Mouse (Mus musculus) embryo, embryonic 11.5 days (tissue): Measurements from ENCODE around the gene Duox1.
A peak's percentile ranks its signal among the peaks of the same experiment; 100 is the strongest.

ENCODE experiments used
- DNase-seq: peaks from one replicate; pipeline ENCODE4 v3.0.0-alpha.2; 2012; ENCODE audit warnings: low read depth, low spot score

Gene Duox1

GRCm38 (mm10) chr2:122354191-122354929 lies 38.9 kb downstream of the Duox1 start:
- DNase-seq = no peak

DNA sequence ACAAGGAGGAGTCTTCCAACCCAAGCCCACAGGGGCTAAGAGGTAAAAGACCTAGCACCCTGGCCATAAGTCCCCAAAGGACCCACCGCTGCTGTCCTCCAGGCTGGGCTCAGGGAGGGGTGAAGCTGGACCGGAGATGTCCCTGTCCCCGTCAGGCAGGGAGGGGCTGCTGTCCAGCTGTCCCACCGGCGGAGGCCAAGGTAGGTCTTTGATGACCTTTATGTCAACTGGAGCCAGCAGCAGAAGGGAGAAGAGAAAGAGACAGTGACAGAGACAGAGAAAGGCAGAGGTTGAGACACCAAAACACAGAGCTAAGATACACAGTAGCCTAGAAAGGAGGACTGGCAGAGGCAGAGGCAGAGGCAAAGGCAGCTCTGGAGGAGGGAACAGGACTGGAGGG lies 39.9 kb downstream of the Duox1 start:
- DNase-seq = no peak

- DNase-seq = no peak
These were observed 40.7 kb downstream of the Duox1 start for GRCm38 (mm10) chr2:122356187-122356586.

GRCm38 (mm10) chr2:122360310-122360709 lies 44.8 kb downstream of the Duox1 start:
- DNase-seq = no peak

DNA sequence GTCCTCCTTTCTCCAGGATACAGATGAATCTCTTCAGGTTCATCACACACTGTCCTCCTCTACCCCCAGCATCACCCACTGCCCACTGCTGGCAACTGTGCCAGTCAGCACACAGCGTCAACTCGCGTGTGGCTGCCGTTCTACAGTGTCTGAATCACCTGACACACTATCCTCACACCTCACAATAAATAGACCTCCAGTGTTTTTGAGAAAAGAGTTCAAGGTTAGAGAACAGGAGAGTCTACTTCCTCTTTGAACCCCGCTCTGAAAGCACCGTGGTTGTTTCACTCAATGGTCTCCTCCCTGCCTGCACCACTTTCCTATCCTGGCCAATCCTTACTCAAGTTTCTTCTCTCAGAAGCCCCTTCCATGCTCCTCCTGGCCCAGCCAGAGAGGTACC lies 45.7 kb downstream of the Duox1 start:
- no peak for DNase-seq

GRCm38 (mm10) chr2:122361868-122362621 lies 46.6 kb downstream of the Duox1 start:
- no peak for DNase-seq

DNA sequence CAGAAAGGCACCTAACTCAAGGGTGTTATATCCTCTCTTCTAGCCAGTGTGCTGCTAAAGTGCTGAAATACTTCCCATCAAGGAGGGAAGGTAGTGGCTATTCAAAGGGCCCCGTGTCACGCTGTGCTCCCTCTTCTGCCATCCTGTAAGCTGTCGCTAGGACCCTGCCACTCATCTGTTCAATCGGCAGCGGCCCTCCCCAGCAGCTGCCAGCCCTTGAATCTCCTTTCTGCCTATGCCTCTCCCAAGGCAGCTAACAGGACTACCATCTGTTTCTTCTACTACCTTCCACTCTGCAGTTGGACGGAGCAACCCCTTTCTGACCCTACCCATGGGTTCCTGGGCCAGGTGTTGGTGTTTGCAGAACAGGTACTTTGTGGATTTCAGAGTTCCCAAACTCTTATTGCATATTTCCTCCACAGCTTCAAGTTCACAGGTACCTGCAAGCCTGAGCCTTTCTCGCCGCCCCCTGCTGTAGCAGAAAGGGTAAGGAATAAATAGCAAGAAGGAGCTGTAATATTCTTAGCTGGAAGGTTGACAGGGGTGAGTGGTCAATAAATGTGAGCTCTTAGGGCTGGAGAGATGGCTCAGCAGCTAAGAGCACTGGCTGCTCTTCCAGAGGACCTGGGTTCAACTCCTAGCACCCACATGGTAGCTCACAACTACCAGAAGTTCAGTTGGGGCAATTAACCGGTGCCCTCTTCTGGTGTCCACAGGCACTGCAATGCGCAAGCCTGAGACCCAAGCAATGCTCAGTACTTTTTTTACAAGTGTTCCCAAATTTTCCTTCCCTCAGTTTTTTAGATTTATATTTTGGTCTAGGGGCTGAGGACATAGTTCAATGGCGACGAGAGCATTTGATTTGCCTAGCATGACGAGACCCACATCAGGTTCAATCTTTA lies 47.4 kb downstream of the Duox1 start:
- DNase-seq = no peak

DNA sequence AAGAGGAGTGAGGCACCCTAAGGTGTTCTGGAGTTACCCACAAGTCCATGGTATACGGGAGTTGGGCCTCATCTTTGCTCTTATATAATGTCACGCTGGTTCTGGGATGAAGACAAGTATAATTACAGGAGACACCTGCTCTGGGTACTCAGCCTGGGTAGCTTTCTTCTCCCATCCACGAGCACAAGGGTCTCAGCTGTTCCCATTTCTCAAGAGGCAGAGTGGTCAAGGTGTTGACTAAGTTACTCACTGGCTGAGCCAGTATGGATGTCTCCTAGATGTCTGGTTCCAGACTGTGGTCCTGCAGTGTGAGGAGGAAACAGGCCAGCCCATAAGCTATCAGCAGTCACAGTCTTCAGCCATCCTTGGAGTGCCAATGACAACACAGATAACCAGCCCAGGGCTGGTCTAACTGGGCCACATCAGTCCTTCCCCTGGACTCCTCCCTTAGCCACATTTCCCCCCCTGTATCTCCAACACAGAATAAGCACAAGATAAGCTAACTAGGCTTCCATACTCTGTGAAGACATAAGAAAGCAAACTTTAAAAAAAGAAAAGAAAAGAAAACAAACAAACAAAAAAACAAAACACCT lies 49.0 kb downstream of the Duox1 start:
- no peak for DNase-seq

GRCm38 (mm10) chr2:122365244-122365866 lies 49.9 kb downstream of the Duox1 start:
- DNase-seq = no peak

DNA sequence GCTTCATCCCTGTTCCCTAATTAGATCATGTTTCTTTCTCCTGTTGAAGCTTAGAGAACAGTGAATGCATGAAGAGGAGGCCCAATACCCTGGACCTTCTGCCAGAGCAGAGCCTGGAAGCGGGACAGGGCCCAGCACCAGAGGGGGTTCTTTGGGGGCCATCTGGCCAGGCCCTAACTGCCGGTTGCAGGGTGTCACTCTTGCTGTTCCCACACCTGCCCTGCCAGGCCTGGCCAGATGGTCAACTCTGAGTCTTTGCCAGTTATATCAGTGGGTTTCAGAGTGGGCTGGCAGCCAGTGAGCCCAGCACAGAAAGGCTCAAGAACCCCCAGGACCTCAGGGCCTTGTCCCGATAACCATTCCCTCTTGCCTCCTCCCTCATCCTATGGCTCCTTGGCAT lies 50.6 kb downstream of the Duox1 start:
- DNase-seq = no peak

DNA sequence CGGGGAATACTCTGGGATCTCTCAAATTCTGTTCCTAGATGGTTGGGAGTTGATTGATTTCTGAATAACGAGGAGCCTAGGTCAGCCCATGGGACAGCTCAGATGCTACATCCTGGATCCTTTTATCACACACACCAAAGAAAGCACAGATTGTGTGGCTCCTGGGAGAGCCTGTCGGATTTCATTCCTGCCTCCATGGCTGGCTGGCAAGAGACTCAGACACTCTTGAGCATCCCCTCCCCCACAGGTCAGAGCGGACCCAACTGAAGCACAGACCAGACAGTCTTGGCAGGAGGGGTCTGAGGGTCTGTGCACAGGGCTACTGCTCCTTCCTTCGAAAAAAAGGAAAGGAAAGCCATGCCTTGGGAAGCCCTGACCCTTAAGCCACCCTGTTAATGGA lies 51.2 kb downstream of the Duox1 start:
- DNase-seq = no peak

DNA sequence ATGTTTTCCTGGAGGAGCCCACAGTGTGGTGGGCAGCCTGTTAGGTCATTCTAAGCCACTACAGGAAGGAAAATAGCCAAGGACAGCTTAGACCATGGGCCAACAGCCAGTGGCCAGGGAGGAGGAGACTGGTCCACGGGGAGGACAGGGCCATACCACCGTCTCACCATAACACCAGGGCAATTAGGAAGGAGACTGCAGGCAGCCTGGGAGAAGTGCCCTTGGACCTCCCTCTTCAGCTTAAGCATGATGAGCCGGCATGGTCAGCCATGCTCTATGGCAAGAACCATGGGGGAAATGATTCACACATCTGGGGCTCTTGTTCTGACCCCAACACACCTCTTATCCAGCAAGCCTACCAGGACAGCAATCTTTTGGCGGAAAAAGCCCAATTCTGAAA lies 51.7 kb downstream of the Duox1 start:
- no peak for DNase-seq

GRCm38 (mm10) chr2:122367701-122368080 lies 52.2 kb downstream of the Duox1 start:
- no peak for DNase-seq

DNA sequence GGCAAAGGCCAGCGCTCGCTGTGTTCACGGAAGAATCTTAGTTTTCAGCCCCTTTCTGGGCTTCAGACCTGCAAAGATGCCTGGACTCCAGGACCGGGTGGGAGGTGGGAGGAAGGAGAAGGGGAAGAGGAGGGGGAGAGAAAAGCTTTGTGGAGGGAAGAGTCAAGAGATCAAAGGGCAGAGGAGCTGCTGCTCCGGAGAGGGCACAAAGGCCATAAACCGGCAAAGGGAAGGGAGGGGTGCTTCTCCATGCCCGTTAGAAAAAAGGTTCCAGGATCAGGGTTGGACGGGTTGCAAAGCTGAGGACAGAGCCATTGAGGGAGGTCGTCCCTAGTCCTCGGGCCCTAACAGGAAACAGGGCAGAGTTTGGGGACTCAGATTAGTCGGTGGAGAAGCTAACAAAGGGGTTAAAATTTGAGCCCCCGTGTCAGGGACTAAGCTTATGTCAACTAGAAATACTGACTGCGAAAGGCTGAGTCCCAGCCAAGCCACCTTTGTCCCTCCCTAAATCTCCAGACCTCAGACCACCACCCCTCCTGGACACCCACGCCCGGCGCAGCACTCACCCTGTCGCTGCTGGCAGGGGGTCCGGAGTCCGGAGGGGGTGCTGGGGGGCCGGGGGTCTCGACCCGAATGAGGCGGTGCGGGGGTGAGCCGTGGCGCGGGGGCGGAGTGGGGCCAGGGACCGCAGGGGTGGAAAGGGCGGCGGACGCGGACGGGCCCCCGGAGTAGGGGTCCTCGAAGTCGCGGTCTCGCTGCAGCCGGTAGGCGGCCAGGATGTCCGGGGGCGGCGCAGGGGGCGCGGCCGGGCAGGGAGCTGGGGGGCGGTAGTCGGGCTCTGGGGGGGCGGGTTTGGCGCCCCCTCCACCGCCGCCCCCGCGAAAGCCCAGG lies 52.9 kb downstream of the Duox1 start:
- DNase-seq = no peak

DNA sequence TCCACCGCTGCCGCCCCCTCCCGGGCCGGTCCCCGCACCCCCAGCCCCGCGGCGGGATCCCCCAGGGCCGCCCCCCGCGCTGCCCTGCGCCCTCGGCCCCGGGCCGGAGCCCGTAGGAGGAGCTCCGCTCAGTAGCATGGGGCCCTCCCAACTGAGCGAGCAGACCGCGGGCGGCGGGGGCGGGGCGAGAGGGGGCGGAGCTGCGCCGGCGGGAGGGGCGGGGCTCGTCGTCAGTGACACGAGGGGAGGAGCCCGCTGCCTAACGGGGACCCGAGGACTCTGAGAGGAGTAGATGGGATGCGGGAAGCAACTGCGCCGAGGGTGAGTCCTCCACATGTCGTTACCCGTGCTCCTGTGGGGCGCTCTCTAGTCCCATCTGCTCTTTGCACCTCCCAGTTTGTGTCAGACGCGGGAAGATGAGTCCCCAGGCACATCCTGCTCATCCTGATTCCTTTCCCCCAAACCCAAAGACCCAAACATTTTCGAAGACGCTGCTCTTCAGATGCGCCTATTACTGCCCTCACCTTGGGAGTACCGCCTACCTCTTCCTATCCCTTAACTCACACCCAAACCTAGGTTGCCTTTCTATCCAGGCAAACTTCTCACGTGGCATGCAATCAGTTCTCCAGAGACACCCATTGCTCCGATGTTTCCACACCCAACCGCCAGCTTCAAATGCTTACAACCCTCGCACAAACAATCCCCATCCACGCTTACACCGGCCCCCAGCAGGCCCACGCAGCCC lies 53.7 kb downstream of the Duox1 start, which contains the start of gene Shf:
Gene Shf, minus strand, starts transcription at position 168 of the 745 bp plus-strand sequence.
- peak; percentile 75 for DNase-seq

DNA sequence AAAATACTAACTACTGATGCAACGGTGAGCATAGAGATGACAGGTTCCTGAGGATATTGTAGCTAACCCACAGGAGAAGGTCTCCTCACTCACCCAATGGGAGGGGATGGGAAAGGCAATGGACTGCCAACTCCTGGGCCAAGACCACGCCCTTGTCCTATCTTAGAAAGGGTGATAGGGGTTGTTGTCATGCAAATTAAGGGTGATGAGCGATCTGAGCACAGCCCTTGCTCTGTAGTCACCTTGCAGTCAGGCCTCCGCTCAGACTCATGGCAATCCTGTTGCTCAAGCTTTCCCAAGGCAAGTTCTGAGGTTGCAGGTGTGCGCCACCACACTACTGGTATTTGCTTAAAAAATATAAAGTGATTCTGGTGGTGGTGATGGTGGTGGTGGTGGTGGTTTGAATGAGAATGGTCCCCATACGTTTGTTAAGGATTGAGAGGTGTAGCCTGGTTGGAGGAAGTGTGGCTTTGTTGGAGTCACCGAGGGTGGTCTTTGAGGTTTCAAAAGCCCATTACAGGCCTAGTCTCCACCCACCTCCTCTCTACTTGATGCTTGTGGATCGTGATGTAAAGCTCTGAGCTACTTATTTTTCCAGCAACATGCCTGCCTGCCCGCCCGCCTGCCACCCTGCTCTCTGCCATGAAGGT lies 54.8 kb downstream of the Duox1 start:
- no peak for DNase-seq

GRCm38 (mm10) chr2:122372067-122372466 lies 56.6 kb downstream of the Duox1 start:
- DNase-seq = no peak

- no peak for DNase-seq
These were observed 57.1 kb downstream of the Duox1 start for GRCm38 (mm10) chr2:122372541-122372940.

DNA sequence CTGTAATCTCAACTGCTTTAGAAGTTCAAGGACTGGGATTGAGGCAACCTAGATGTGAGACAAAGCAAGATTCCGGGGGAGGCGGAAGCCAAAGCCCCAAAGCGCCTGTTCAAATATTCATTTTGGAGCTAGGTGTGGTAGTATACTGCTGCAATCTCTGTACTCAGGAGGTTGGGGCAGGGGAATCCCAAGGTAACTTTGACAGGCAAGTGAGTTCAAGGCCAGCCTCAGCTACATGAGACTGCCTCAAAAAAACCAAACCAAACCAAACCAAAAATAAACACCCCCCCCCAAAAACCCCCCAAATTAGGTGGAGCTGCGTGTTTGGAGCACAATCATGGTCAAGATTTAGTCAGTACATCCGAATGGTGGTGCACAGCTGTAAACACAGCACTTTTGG lies 58.5 kb downstream of the Duox1 start:
- DNase-seq = no peak
